Mouse (Mus musculus) gastrocnemius, postnatal 14 days (tissue): ENCODE results near the gene Alg14. TPM values are rescaled to one million over a fixed set of nuclear protein-coding genes. Genes with fewer than 3 reads are reported as not detected.

Experiments used
- DNase-seq: peaks from one replicate; pipeline ENCODE4 v3.0.0; 2021; ENCODE audit warnings: mixed read lengths
- intact Hi-C: fragments of 180-260 bp; cut with DNase I; formaldehyde crosslinking; loops from one replicate; pipeline ENCODE4 v1.15.1; 2025; ENCODE audit warnings: low total_unique reads
- total RNA-seq, 2 experiments: library from RNA; stranded (reverse); gene quantifications; 2 replicates each; pipeline ENCODE4 v1.2.3; 2021

Alg14 gene
- total RNA-seq, 2 experiments from 2014 or later = 8.7 to 12.4 TPM

- intact Hi-C loops = no loop called here
- DNase-seq = no peak
Measured at GRCm38 (mm10) chr3:121274010-121274409, 17.6 kb upstream of the Alg14 start.

- no peak for DNase-seq
- intact Hi-C loops = no loop called here
Measured at GRCm38 (mm10) chr3:121277009-121277408, 14.6 kb upstream of the Alg14 start.

- DNase-seq = no peak
- intact Hi-C loops = no loop called here
Measured at GRCm38 (mm10) chr3:121277557-121277956, 14.0 kb upstream of the Alg14 start.

- DNase-seq = no peak
- intact Hi-C loops = no loop called here
Measured at GRCm38 (mm10) chr3:121279679-121280078, 11.9 kb upstream of the Alg14 start.

GRCm38 (mm10) chr3:121282998-121283397, 8.6 kb upstream of the Alg14 start, which contains the start of gene Tmem56:
TSS of gene Tmem56 (minus strand) at chr3:121283098.
- DNase-seq = no peak
- intact Hi-C loops = no loop called here

GRCm38 (mm10) chr3:121285219-121285618, 6.4 kb upstream of the Alg14 start:
- intact Hi-C loops = loop anchor here (5.0 kb wide), 1 partner anchor 118 kb away; no protein-coding TSS in a partner anchor
- no peak for DNase-seq

GRCm38 (mm10) chr3:121287151-121287550, 4.4 kb upstream of the Alg14 start:
- no peak for DNase-seq
- intact Hi-C loops = loop anchor here (5.0 kb wide), 1 partner anchor 120 kb away; no protein-coding TSS in a partner anchor

- intact Hi-C loops = no loop called here
- no peak for DNase-seq
Measured at GRCm38 (mm10) chr3:121290681-121291080, 892 bp upstream of the Alg14 start.

- intact Hi-C loops = no loop called here
- no peak for DNase-seq
Measured at GRCm38 (mm10) chr3:121291225-121291559, 381 bp upstream of the Alg14 start.

GRCm38 (mm10) chr3:121294200-121294599, 2.6 kb downstream of the Alg14 start:
- DNase-seq = no peak
- intact Hi-C loops = no loop called here

GRCm38 (mm10) chr3:121306641-121307040, 15.1 kb downstream of the Alg14 start:
- no peak for DNase-seq
- intact Hi-C loops = loop anchor here (5.0 kb wide), 1 partner anchor 196 kb away; no protein-coding TSS in a partner anchor

- DNase-seq = peak; percentile 68
- intact Hi-C loops = loop anchor here (5.0 kb wide), 1 partner anchor 195 kb away; no protein-coding TSS in a partner anchor
Measured at GRCm38 (mm10) chr3:121307532-121308234, 16.1 kb downstream of the Alg14 start.

- DNase-seq = no peak
- intact Hi-C loops = loop anchor here (5.0 kb wide), 1 partner anchor 193 kb away; no protein-coding TSS in a partner anchor
Measured at GRCm38 (mm10) chr3:121308935-121309334, 17.4 kb downstream of the Alg14 start.

GRCm38 (mm10) chr3:121309429-121309828, 17.9 kb downstream of the Alg14 start:
- no peak for DNase-seq
- intact Hi-C loops = loop anchor here (5.0 kb wide), 1 partner anchor 193 kb away; no protein-coding TSS in a partner anchor

GRCm38 (mm10) chr3:121309896-121310714, 18.5 kb downstream of the Alg14 start:
- intact Hi-C loops = loop anchor here (5.0 to 10.0 kb wide), 2 partner anchors 192 to 425 kb away; no protein-coding TSS in a partner anchor
- no peak for DNase-seq

GRCm38 (mm10) chr3:121312426-121312825, 20.9 kb downstream of the Alg14 start:
- no peak for DNase-seq
- intact Hi-C loops = loop anchor here (10.0 kb wide), 1 partner anchor 422 kb away; no protein-coding TSS in a partner anchor

- no peak for DNase-seq
- intact Hi-C loops = loop anchor here (10.0 kb wide), 1 partner anchor 422 kb away; no protein-coding TSS in a partner anchor
Measured at GRCm38 (mm10) chr3:121312979-121313378, 21.4 kb downstream of the Alg14 start.

- intact Hi-C loops = loop anchor here (10.0 kb wide), 1 partner anchor 421 kb away; no protein-coding TSS in a partner anchor
Measured at GRCm38 (mm10) chr3:121314149-121314548, 22.6 kb downstream of the Alg14 start.

GRCm38 (mm10) chr3:121315498-121315897, 23.9 kb downstream of the Alg14 start:
- no peak for DNase-seq
- intact Hi-C loops = loop anchor here (10.0 kb wide), 1 partner anchor 419 kb away; no protein-coding TSS in a partner anchor

More at GRCm38 (mm10) chr3:121314149-121314548, 22.6 kb downstream of the Alg14 start:
- no peak for DNase-seq

- DNase-seq = no peak
- intact Hi-C loops = loop anchor here (10.0 kb wide), 1 partner anchor 415 kb away; no protein-coding TSS in a partner anchor
Measured at GRCm38 (mm10) chr3:121319906-121320305, 28.3 kb downstream of the Alg14 start.
